Comparison of ENCODE assay signal across 10 mouse cellular contexts in genomic region chr5:113950786-113951692, GRCm38 (mm10). TPM values are rescaled to one million over a fixed set of nuclear protein-coding genes. Genes with fewer than 3 reads are reported as not detected.
DNase-seq lines count a peak whose midpoint lies in the region; ATAC-seq and TF ChIP-seq lines count a peak whose summit lies in the region.
"Had no signal": no experiment of that assay in that cellular context is flagged by ENCODE, and none has a peak within 500 bp of the region (broad histone marks: within the 10 kb centered on the region; RNA-seq: fewer than 3 reads in every experiment).

No protein-coding gene starts in this region.

- no peaks in the 10 kb centered on the region for H3K27me3 ChIP-seq in heart, embryonic 14.5 days (ENCODE audit: control insufficient read depth, insufficient read depth, low read length)
- H3K27me3 ChIP-seq in liver, embryonic 14.5 days (ENCODE audit: control insufficient read depth, insufficient read depth, low read length): no peaks in the 10 kb centered on the region

- no peaks in the 10 kb centered on the region for H3K9me3 ChIP-seq in heart, embryonic 14.5 days (ENCODE audit: control insufficient read depth, low read length)
- H3K9me3 ChIP-seq in liver, embryonic 14.5 days (ENCODE audit: control insufficient read depth, low read length): no peaks in the 10 kb centered on the region

- peaks cover 80% of the 10 kb centered on the region for H3K36me3 ChIP-seq in heart, embryonic 14.5 days (ENCODE audit: control insufficient read depth, insufficient read depth, low read length)
- H3K36me3 ChIP-seq in liver, embryonic 14.5 days (replicated peaks; ENCODE audit: control insufficient read depth, insufficient read depth, low read depth): peaks cover 68% of the 10 kb centered on the region

- H3K9ac ChIP-seq in heart, embryonic 14.5 days (ENCODE audit: low read length): peak overlapping the region; percentile 60
- peak overlapping the region; percentile 33 for H3K9ac ChIP-seq in liver, embryonic 14.5 days (replicated peaks)

- 0 out of 2 replicates have a peak overlapping the region, but pooled peaks have one; percentile 1 for H3K4me2 ChIP-seq in heart, embryonic 14.5 days (ENCODE audit: low read length)
- H3K4me2 ChIP-seq in liver, embryonic 14.5 days (ENCODE audit: low read depth): peak overlapping the region; percentile 57

- peak overlapping the region; percentile 72 to 79 for H3K27ac ChIP-seq in heart, embryonic 14.5 days (replicated peaks in 1 of 2; ENCODE audit: control insufficient read depth in 1 of 2, insufficient read depth in 1 of 2, low read depth in 2 of 2, low read length in 2 of 2)
- peak overlapping the region; percentile 93 for H3K27ac ChIP-seq in bone marrow macrophage, adult 2 months (ENCODE audit: insufficient read depth, low read depth, low read length)
- H3K27ac ChIP-seq in liver, embryonic 14.5 days: peak overlapping the region; percentile 69

- H3K4me3 ChIP-seq in heart, embryonic 14.5 days (ENCODE audit: control insufficient read depth in 1 of 2, insufficient read depth in 1 of 2, low read depth in 1 of 2, low read length in 2 of 2): no peak overlapping the region
- no peak overlapping the region for H3K4me3 ChIP-seq in bone marrow macrophage, adult 2 months (ENCODE audit: insufficient read depth, low read length)
- peak overlapping the region in 1 of 2 experiments; percentile 9; a peak in 1 of 4 replicates for H3K4me3 ChIP-seq in liver, embryonic 14.5 days (ENCODE audit: insufficient read depth in 1 of 2, low read depth in 2 of 2, low read length in 2 of 2)

- ATAC-seq in heart, embryonic 14.5 days (ENCODE audit: insufficient number of reproducible peaks, insufficient read depth, low FRiP score, low read depth): peak; percentile 17; the same call in 1 of the 2 replicates
- peak; percentile 46 for ATAC-seq in erythroid progenitor cell, adult 5-6 weeks (replicated peaks; ENCODE audit: low FRiP score, poor library complexity, severe bottlenecking)
- ATAC-seq in liver, embryonic 14.5 days (ENCODE audit: insufficient read depth): peak; percentile 51; the same call in 1 of the 2 replicates

- TF ChIP-seq CTCF in bone marrow macrophage, adult 2 months (IDR thresholded peaks at IDR 0.05; ENCODE audit: low read depth, low read length): no peak
- TF ChIP-seq CTCF in liver, embryonic 14.5 days (IDR thresholded peaks at IDR 0.05; ENCODE audit: low read depth): no peak

- peaks cover 22 to 41% of the 10 kb centered on the region in 2 experiments for H3K4me1 ChIP-seq in heart, embryonic 14.5 days (ENCODE audit: control insufficient read depth in 2 of 2, insufficient read depth in 2 of 2, low read length in 2 of 2)
- H3K4me1 ChIP-seq in bone marrow macrophage, adult 2 months (ENCODE audit: control insufficient read depth, insufficient read depth, low read length): peaks cover 37% of the 10 kb centered on the region
- H3K4me1 ChIP-seq in liver, embryonic 14.5 days (replicated peaks; ENCODE audit: control insufficient read depth in 2 of 2, insufficient read depth in 2 of 2, low read length in 1 of 2): peaks cover 16 to 23% of the 10 kb centered on the region in 2 experiments

- DNase-seq in heart, adult 8-10 months (ENCODE audit: low spot score): no peak
- DNase-seq in liver, embryonic 14.5 days (ENCODE audit: low read depth in 3 of 3, low spot score in 3 of 3): no peak
- DNase-seq in urinary bladder, adult 2 months (ENCODE audit: low spot score): no peak
- DNase-seq in thymus, postnatal 0 days (ENCODE audit: low spot score): no peak
- no peak for DNase-seq in layer of hippocampus, postnatal 25 days (ENCODE audit: extremely low spot score in 1 of 2, low spot score in 1 of 2)
- DNase-seq: kidney, postnatal 10 days had no signal

- TF ChIP-seq POLR2A in bone marrow macrophage, adult 2 months (IDR thresholded peaks at IDR 0.05; ENCODE audit: borderline replicate concordance, low read depth, low read length): no peak

- 56% methylated on average over 19 of the region's 19 CpGs for WGBS in heart, embryonic 14.5 days
- WGBS in liver, embryonic 14.5 days (ENCODE audit: insufficient replicate concordance): 46% methylated on average over 19 of the region's 19 CpGs

- no peak for TF ChIP-seq EP300 in liver, embryonic 14.5 days (IDR thresholded peaks at IDR 0.05; ENCODE audit: low read depth)

RNA-seq across cellular contexts. Expression of gene Coro1c, which starts 42.5 kb away (rescaled TPM):
- polyA plus RNA-seq in heart, embryonic 14.5 days (2014; fragmentation: Nextera tagmentation; extraction: Ambion mirVana): 84.9 and 88.2 TPM in 2 replicates
- 10 to 100 TPM; 21.9 to 30.3 (median 23.7) TPM for total RNA-seq in heart, adult 8-10 months (2022)
- polyA plus RNA-seq in bone marrow macrophage, adult 2 months (2012; ENCODE audit: insufficient read depth, insufficient read length, missing spikeins): 156 and 194 TPM in 2 replicates
- 32.7 and 52.3 TPM in 2 replicates for total RNA-seq in erythroid progenitor cell, adult 5-6 weeks (2015; ENCODE audit: low replicate concordance)
- 43.4 and 52.9 TPM in 2 replicates for total RNA-seq in erythroid progenitor cell, adult 5-6 weeks (2017; ENCODE audit: low replicate concordance)
- polyA plus RNA-seq in liver, embryonic 14.5 days (2012; rRNA removed): 26.2 and 32.4 TPM in 2 replicates
- 35.6 and 41.2 TPM in 2 replicates for polyA plus RNA-seq in liver, embryonic 14.5 days (2014; fragmentation: Nextera tagmentation; extraction: Ambion mirVana)
- polyA plus RNA-seq in urinary bladder, adult 2 months (2012; rRNA removed): 116 and 159 TPM in 2 replicates
- polyA plus RNA-seq in thymus, postnatal 0 days (2015; fragmentation: Nextera tagmentation; extraction: Ambion mirVana): 71.3 and 75.3 TPM in 2 replicates
- total RNA-seq in layer of hippocampus, postnatal 25 days (2021): 10 to 100 TPM; 82.7 to 91.6 TPM

RNA-seq across cellular contexts. Expression of gene Ssh1, which starts 42.7 kb away (rescaled TPM):
- 15.1 and 16.4 TPM in 2 replicates for polyA plus RNA-seq in heart, embryonic 14.5 days (2014; fragmentation: Nextera tagmentation; extraction: Ambion mirVana)
- total RNA-seq in heart, adult 8-10 months (2022): 10 to 100 TPM; 12.3 to 16.8 (median 13.4) TPM
- 15.3 and 18.5 TPM in 2 replicates for polyA plus RNA-seq in bone marrow macrophage, adult 2 months (2012; ENCODE audit: insufficient read depth, insufficient read length, missing spikeins)
- 21.3 and 31.9 TPM in 2 replicates for total RNA-seq in erythroid progenitor cell, adult 5-6 weeks (2015; ENCODE audit: low replicate concordance)
- 30.9 and 43.1 TPM in 2 replicates for total RNA-seq in erythroid progenitor cell, adult 5-6 weeks (2017; ENCODE audit: low replicate concordance)
- polyA plus RNA-seq in liver, embryonic 14.5 days (2012; rRNA removed): 4.8 and 4.9 TPM in 2 replicates
- polyA plus RNA-seq in liver, embryonic 14.5 days (2014; fragmentation: Nextera tagmentation; extraction: Ambion mirVana): 6.7 TPM in 2 replicates
- polyA plus RNA-seq in urinary bladder, adult 2 months (2012; rRNA removed): 9.3 and 14.8 TPM in 2 replicates
- 4.2 and 4.4 TPM in 2 replicates for polyA plus RNA-seq in thymus, postnatal 0 days (2015; fragmentation: Nextera tagmentation; extraction: Ambion mirVana)
- 10 to 100 TPM; 22.9 to 27.6 TPM for total RNA-seq in layer of hippocampus, postnatal 25 days (2021)

RNA-seq across cellular contexts. Expression of gene Dao, which starts 52.5 kb away (rescaled TPM):
- not detected in 2 replicates for polyA plus RNA-seq in heart, embryonic 14.5 days (2014; fragmentation: Nextera tagmentation; extraction: Ambion mirVana)
- not detected for total RNA-seq in heart, adult 8-10 months (2022)
- polyA plus RNA-seq in bone marrow macrophage, adult 2 months (2012; ENCODE audit: insufficient read depth, insufficient read length, missing spikeins): not detected in 2 replicates
- total RNA-seq in erythroid progenitor cell, adult 5-6 weeks (2015; ENCODE audit: low replicate concordance): not detected in 2 replicates
- total RNA-seq in erythroid progenitor cell, adult 5-6 weeks (2017; ENCODE audit: low replicate concordance): not detected in 2 replicates
- polyA plus RNA-seq in liver, embryonic 14.5 days (2012; rRNA removed): not detected in 2 replicates
- not detected in 2 replicates for polyA plus RNA-seq in liver, embryonic 14.5 days (2014; fragmentation: Nextera tagmentation; extraction: Ambion mirVana)
- 0.10 TPM in 1 of 2 replicates, not detected in the other for polyA plus RNA-seq in urinary bladder, adult 2 months (2012; rRNA removed)
- polyA plus RNA-seq in thymus, postnatal 0 days (2015; fragmentation: Nextera tagmentation; extraction: Ambion mirVana): 0.08 and 0.16 TPM in 2 replicates
- not detected for total RNA-seq in layer of hippocampus, postnatal 25 days (2021)
- total RNA-seq: midbrain, postnatal 0 days had no signal
- polyA plus RNA-seq: midbrain, postnatal 0 days had no signal
